Mouse (Mus musculus): ENCODE measurements around the gene Pibf1.
A peak's percentile ranks its signal among the peaks of the same experiment; 100 is the strongest.

Gene Pibf1

GRCm38 (mm10) chr14:99141786-99142633, 42.8 kb downstream of the Pibf1 start:
- peak; percentile 71 to 79 for DNase-seq (ENCODE audit: low spot score in 2 of 2)

DNA sequence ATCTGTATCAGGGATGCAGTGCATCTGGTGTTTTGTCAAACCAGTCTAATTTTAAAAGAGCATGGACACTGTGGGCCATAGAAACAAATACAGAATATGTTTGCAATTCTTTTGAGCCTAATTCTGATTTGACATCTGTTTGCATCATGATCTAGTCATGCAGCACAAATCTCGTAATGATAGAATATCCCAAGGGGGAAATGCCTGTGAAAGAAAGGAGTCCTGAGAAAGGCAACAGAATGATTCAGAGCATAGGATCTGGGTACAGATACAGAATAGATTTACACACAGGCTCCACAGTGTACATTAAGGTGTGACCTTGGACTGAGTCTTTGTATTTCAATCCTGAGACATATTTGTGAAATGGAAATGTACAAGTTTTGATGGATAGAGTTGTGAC, 47.6 kb downstream of the Pibf1 start:
- DNase-seq (ENCODE audit: low spot score in 2 of 2), result no peak

DNA sequence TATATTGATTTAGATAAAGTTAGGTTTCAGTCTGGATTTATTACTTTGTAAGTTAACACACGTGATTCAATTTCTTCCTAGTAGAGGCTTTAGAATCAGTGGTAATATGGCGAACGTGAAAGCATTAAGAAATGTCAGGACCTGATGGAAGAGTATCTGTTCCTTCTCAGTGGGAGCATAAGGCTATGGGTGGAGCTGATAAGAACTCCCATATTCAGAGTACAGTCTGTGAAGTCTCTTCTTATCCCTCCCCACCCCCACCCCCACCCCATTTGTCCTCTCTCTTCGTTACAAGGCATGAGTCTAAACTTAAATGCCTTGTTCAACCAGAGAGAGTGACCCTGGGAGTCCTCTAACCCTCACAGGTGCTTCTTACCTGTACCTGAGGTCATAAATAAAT, 53.5 kb downstream of the Pibf1 start:
- no peak for DNase-seq (ENCODE audit: low spot score in 2 of 2)

DNA sequence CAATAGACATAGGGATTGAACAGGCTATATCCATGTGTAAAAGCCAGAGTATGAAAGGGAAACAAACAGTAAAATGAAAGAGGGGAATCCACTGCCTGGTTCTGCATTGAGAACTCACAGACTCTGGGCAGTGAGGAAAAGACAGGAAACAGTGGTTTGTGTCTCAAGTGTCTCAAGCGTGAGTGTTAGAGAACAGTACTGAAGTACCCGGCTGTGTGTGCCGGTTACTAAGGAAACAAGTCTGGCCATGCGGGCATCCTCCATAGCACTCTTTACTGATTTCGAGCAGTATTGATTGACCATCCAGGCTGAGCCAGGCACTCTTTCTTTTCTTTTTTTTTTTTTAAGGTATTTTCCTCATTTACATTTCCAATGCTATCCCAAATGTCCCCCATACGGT, 60.7 kb downstream of the Pibf1 start:
- DNase-seq (ENCODE audit: low spot score in 2 of 2), result no peak

- DNase-seq (ENCODE audit: low spot score in 2 of 2), result no peak
Observed at GRCm38 (mm10) chr14:99163051-99163450, 63.8 kb downstream of the Pibf1 start.

DNA sequence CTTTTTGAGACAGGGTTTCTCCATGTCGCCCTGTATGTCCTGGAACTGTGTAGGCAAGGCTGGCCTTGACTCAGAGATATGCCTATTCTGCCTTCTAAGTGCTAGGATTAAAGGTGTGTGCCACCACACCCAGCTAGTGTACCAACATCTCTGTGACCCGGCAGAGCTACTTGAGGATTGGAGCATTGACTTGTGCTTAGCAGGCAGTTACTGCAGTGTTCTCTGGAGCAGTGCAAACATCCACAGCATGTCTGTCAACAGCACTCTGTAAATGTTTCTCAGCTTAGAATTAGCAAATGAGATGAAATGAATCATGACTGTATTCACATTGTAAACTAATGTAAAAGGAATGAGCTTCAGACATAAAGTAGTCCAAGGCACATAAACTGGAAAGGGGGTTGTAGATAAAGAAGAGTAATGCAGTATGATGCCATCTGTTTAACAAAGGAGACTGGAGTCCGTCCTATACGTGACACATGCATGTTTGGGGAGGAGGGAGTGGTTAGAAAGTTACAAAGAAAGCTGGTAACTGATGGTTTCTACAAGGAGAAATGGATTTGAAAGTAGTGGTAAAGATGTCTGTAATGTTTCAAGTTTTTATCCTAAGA, 75.0 kb downstream of the Pibf1 start:
- DNase-seq (ENCODE audit: low spot score in 2 of 2), result no peak

DNA sequence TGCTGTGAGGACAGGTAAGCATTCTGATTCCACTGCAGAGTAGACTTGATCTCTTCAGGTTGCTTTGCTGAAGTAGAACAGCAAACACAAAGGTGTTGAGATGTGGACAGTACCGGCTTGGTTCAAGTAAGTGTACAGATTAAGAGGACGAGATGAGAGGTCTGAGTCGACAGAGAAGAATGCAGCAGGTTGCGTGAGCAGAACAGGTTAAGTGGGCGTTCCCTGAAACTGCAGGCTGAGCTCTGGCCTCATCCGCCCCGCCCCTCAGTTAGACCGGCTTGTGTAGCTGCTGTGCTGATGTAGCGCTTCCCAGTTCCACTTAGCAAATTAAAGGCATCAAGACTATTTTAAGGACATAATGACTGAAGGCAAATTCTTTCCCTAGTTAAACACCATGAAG, 77.3 kb downstream of the Pibf1 start:
- DNase-seq (ENCODE audit: low spot score in 2 of 2), result peak; percentile 28 to 43

GRCm38 (mm10) chr14:99190153-99190790, 91.0 kb downstream of the Pibf1 start:
- no peak for DNase-seq (ENCODE audit: low spot score in 2 of 2)

GRCm38 (mm10) chr14:99205865-99206264, 106.6 kb downstream of the Pibf1 start:
- DNase-seq (ENCODE audit: low spot score in 2 of 2), result no peak

- no peak for DNase-seq (ENCODE audit: low spot score in 2 of 2)
Observed at GRCm38 (mm10) chr14:99206591-99206990, 107.4 kb downstream of the Pibf1 start.

DNA sequence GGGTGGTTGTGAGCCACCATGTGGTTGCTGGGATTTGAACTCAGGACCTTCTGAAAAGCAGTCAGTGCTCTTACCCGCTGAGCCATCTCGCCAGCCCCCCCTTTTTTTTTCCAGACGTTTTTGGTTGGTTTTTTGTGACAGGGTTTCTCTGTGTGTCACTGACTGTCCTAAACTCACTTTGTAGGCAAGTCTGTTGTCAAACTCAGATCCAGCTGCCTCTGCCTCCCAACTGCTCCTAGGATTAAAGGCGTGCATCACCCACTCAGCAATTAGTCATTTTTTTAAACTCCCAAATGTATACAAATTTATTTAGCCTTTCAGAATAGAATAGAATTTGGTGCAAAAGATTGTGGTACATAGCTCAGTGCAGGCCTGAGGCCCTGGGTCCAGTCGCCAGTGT, 111.2 kb downstream of the Pibf1 start:
- DNase-seq (ENCODE audit: low spot score in 2 of 2), result no peak

- DNase-seq (ENCODE audit: low spot score in 2 of 2), result no peak
Observed at GRCm38 (mm10) chr14:99218396-99219012, 119.3 kb downstream of the Pibf1 start.

DNA sequence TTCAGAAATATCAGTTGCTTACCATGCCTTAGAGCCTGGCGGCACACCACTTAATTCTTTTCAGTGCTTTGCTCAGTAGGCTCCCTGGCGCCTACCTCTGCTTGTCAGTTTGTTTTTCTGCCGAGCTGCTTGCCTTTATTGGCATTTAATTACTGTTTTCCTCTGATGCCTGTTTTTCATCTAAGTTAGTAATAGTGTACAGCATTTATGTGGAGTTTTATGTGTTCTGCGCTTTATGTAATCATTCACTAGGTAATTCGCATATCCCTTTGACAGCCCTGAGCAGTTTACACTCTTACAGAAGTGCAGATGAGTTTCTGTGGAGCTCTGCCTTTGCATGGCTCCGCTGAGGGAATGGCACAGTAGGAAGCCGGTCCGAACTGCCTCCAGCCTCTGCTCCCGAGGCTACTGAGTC, 120.5 kb downstream of the Pibf1 start:
- no peak for DNase-seq (ENCODE audit: low spot score in 2 of 2)

DNA sequence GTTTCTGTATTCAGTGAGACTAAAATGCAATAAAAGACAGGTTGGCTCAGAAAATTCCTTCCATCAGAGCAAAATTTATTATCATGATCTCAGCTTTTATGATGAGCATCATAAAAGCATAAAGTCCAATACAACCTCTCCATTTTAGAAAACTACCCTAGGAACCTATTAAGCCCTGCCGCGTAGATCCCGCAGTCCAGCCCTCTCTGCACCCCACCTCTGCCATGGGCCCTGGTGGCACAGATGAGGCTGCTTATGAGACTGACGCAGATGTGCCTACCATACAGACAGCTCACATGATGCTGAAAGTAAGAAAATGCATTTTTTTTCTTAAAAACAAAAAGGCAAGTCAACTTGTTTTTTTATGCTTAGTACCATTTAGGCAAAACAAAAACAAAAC, 126.7 kb downstream of the Pibf1 start:
- no peak for DNase-seq (ENCODE audit: low spot score in 2 of 2)

- DNase-seq (ENCODE audit: low spot score in 2 of 2), result no peak
Observed at GRCm38 (mm10) chr14:99229071-99229780, 130.0 kb downstream of the Pibf1 start.

DNA sequence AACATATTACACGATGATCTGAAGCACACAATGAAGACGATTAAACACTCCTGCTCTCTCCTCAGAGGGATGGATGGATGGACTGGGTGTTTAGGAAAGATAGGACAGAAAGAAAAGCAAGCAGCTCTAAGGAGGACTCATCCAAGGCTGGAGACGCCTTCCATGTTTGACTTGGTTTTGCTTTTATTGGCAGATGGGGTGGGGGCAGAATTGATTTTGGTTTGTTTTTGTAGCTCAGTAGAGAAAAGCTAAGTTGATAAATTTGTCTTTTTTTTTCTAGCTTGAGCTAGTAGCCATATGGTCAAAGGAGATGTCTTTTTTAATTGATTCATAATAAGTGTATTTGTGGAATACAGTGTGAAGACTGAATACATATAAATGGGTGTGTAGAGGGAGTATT, 133.8 kb downstream of the Pibf1 start:
- no peak for DNase-seq (ENCODE audit: low spot score in 2 of 2)

DNA sequence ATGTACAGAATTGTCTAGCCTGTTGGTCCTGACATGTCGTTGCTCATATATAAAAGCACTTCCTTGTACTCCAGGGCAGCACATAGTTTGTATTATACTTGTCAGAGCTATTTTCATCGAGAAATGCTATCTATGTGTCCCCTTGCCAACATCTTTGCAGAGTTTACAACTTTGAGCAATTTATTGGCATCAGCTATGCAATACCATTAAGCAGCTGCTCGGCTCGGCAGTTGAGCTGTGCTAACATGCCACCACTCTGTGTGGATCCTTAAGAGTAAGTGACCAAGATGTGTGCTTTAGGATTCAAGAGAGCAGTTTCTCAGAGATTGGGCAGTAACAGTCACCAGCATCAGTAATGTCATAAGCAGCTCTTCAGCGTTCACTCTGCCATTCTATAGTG, 137.9 kb downstream of the Pibf1 start:
- no peak for DNase-seq (ENCODE audit: low spot score in 2 of 2)

- no peak for DNase-seq (ENCODE audit: low spot score in 2 of 2)
Observed at GRCm38 (mm10) chr14:99240563-99240962, 141.3 kb downstream of the Pibf1 start.

- DNase-seq (ENCODE audit: low spot score in 2 of 2), result no peak
Observed at GRCm38 (mm10) chr14:99244508-99244907, 145.3 kb downstream of the Pibf1 start.

GRCm38 (mm10) chr14:99262026-99262425, 162.8 kb downstream of the Pibf1 start:
- no peak for DNase-seq (ENCODE audit: low spot score in 2 of 2)

GRCm38 (mm10) chr14:99263816-99264215, 164.6 kb downstream of the Pibf1 start:
- no peak for DNase-seq (ENCODE audit: low spot score in 2 of 2)

- no peak for DNase-seq (ENCODE audit: low spot score in 2 of 2)
Observed at GRCm38 (mm10) chr14:99265791-99266190, 166.6 kb downstream of the Pibf1 start.
